Mouse (Mus musculus): ENCODE data around the gene Dazap1.

Dazap1 gene

GRCm38 (mm10) chr10:80323261-80324119 lies 62.2 kb downstream of the Dazap1 start:
- DNase-seq (ENCODE audit: low spot score), result no peak

GRCm38 (mm10) chr10:80324120-80325037 lies 63.1 kb downstream of the Dazap1 start:
- no peak for DNase-seq (ENCODE audit: low spot score)

- DNase-seq (ENCODE audit: low spot score), result no peak
These were observed 63.8 kb downstream of the Dazap1 start for GRCm38 (mm10) chr10:80325045-80325444.

- peak; percentile 92 for DNase-seq (ENCODE audit: low spot score)
These were observed 68.2 kb downstream of the Dazap1 start, which contains the start of the genes Pcsk4 and Reep6 for GRCm38 (mm10) chr10:80329273-80330081. Gene Pcsk4, minus strand, starts transcription at chr10:80329498. Gene Reep6, plus strand, starts transcription at chr10:80329953.

- no peak for DNase-seq (ENCODE audit: low spot score)
These were observed 68.8 kb downstream of the Dazap1 start for GRCm38 (mm10) chr10:80330084-80330483.

GRCm38 (mm10) chr10:80330888-80331287 lies 69.6 kb downstream of the Dazap1 start:
- no peak for DNase-seq (ENCODE audit: low spot score)

- DNase-seq (ENCODE audit: low spot score), result no peak
These were observed 70.6 kb downstream of the Dazap1 start for GRCm38 (mm10) chr10:80331636-80332524.

GRCm38 (mm10) chr10:80332525-80332989 lies 71.3 kb downstream of the Dazap1 start:
- DNase-seq (ENCODE audit: low spot score), result no peak

- no peak for DNase-seq (ENCODE audit: low spot score)
These were observed 75.0 kb downstream of the Dazap1 start for GRCm38 (mm10) chr10:80336263-80336662.

Data from layer of hippocampus, adult 9-10 months (tissue).